ENCODE assay signal across 8 mouse cellular contexts in the genomic region with DNA sequence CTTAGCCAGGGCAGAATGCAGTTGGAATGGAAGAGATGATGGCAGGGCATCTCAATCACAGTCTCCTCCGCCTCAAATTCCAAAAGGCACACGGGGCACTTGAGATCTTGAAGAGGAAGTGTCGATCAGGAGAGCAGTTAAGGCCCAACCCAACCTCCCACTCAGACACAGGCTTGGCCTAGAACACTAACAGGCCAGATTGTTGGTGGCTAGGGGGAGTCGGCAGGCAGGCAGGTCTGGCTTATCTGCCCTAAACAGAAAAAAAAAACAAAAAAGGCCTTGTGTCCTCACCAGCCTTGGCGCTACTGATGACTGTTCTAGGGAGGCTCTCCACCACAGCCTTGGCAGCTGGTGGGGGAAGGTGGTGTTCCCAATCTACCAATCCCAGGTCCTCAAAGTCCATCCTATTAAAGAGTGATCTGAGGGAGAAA. TPM values are rescaled to one million over a fixed set of nuclear protein-coding genes. Genes with fewer than 3 reads are reported as not detected.
A peak's percentile ranks its signal among the peaks of the same experiment; 100 is the strongest.
DNase-seq lines count a peak whose midpoint lies in the region; ATAC-seq lines count a peak whose summit lies in the region.

No protein-coding gene starts in this region.

- 75% methylated on average over 5 of the region's 5 CpGs for WGBS in hindbrain, embryonic 11.5 days

- H3K9ac ChIP-seq in hindbrain, embryonic 11.5 days (ENCODE audit: low read depth, low read length): no peak overlapping the region

- ATAC-seq in hindbrain, embryonic 11.5 days (ENCODE audit: low FRiP score): no peak
- peak; percentile 37 for ATAC-seq in megakaryocyte progenitor cell, adult 5-6 weeks (replicated peaks; ENCODE audit: poor library complexity)

- 0 out of 2 replicates have a peak, but pooled peaks cover 2% of the 10 kb centered on the region for H3K4me1 ChIP-seq in hindbrain, embryonic 11.5 days (replicated peaks; ENCODE audit: control insufficient read depth, insufficient read depth, low read length)

- H3K9me3 ChIP-seq in hindbrain, embryonic 11.5 days (ENCODE audit: control insufficient read depth, low read length): no peaks in the 10 kb centered on the region

- DNase-seq in cerebellum, adult 11-12 months: peak; percentile 28
- no peak for DNase-seq in cerebellum, adult 11 months
- DNase-seq in ZHBTc4 (ENCODE audit: low read depth, low spot score): peak; percentile 79
- DNase-seq in hindbrain, embryonic 11.5 days (ENCODE audit: low spot score): no peak
- DNase-seq in ovary, postnatal 36 days (ENCODE audit: low spot score): no peak
- DNase-seq in frontal cortex, adult 2 months (ENCODE audit: extremely low spot score in 1 of 2, low spot score in 1 of 2): no peak
- DNase-seq in cerebellum, adult 8-10 months: no peak

- peak overlapping the region; percentile 84 for H3K4me2 ChIP-seq in hindbrain, embryonic 11.5 days (replicated peaks; ENCODE audit: low read depth, low read length)

- H3K27me3 ChIP-seq in hindbrain, embryonic 11.5 days (ENCODE audit: control insufficient read depth, insufficient read depth, low read length): no peaks in the 10 kb centered on the region

- H3K4me3 ChIP-seq in hindbrain, embryonic 11.5 days (ENCODE audit: low read depth, low read length): peak overlapping the region; percentile 83; the same call in 1 of the 2 replicates

- no peak overlapping the region for H3K27ac ChIP-seq in hindbrain, embryonic 11.5 days (ENCODE audit: low read depth, low read length)

- no peaks in the 10 kb centered on the region for H3K36me3 ChIP-seq in hindbrain, embryonic 11.5 days (ENCODE audit: control insufficient read depth, insufficient read depth, low read length)

RNA-seq across cellular contexts. Expression of gene Rnf181, which starts 5.6 kb away (rescaled TPM):
- 106 and 111 TPM in 2 replicates for polyA plus RNA-seq in hindbrain, embryonic 11.5 days (2014; fragmentation: Nextera tagmentation; extraction: Ambion mirVana)
- 65.5 and 87.8 TPM in 2 replicates for total RNA-seq in megakaryocyte progenitor cell, adult 5-6 weeks (2015)
- total RNA-seq in megakaryocyte progenitor cell, adult 5-6 weeks (2017): 51.4 and 53.7 TPM in 2 replicates
- polyA plus RNA-seq in frontal cortex, adult 2 months (2012; rRNA removed): 87.6 and 99.4 TPM in 2 replicates

RNA-seq across cellular contexts. Expression of gene Tmem150a, which starts 5.9 kb away (rescaled TPM):
- polyA plus RNA-seq in hindbrain, embryonic 11.5 days (2014; fragmentation: Nextera tagmentation; extraction: Ambion mirVana): 7.0 and 9.2 TPM in 2 replicates
- 1.1 and 1.2 TPM in 2 replicates for total RNA-seq in megakaryocyte progenitor cell, adult 5-6 weeks (2015)
- 0.33 TPM in 1 of 2 replicates, not detected in the other for total RNA-seq in megakaryocyte progenitor cell, adult 5-6 weeks (2017)
- 33.2 and 33.5 TPM in 2 replicates for polyA plus RNA-seq in frontal cortex, adult 2 months (2012; rRNA removed)

RNA-seq across cellular contexts. Expression of gene 0610030E20Rik, which starts 14.0 kb away (rescaled TPM):
- 17.6 and 28.4 TPM in 2 replicates for polyA plus RNA-seq in hindbrain, embryonic 11.5 days (2014; fragmentation: Nextera tagmentation; extraction: Ambion mirVana)
- 30.3 and 31.9 TPM in 2 replicates for total RNA-seq in megakaryocyte progenitor cell, adult 5-6 weeks (2015)
- total RNA-seq in megakaryocyte progenitor cell, adult 5-6 weeks (2017): 23.0 and 24.7 TPM in 2 replicates
- 17.7 and 20.0 TPM in 2 replicates for polyA plus RNA-seq in frontal cortex, adult 2 months (2012; rRNA removed)

RNA-seq across cellular contexts. Expression of gene Usp39, which starts 16.2 kb away (rescaled TPM):
- polyA plus RNA-seq in hindbrain, embryonic 11.5 days (2014; fragmentation: Nextera tagmentation; extraction: Ambion mirVana): 102 and 113 TPM in 2 replicates
- total RNA-seq in megakaryocyte progenitor cell, adult 5-6 weeks (2015): 66.8 and 71.3 TPM in 2 replicates
- total RNA-seq in megakaryocyte progenitor cell, adult 5-6 weeks (2017): 113 and 115 TPM in 2 replicates
- polyA plus RNA-seq in frontal cortex, adult 2 months (2012; rRNA removed): 30.2 and 31.8 TPM in 2 replicates

RNA-seq across cellular contexts. Expression of gene Vamp5, which starts 19.1 kb away (rescaled TPM):
- 13.4 and 13.7 TPM in 2 replicates for polyA plus RNA-seq in hindbrain, embryonic 11.5 days (2014; fragmentation: Nextera tagmentation; extraction: Ambion mirVana)
- total RNA-seq in megakaryocyte progenitor cell, adult 5-6 weeks (2015): 39.1 and 70.3 TPM in 2 replicates
- total RNA-seq in megakaryocyte progenitor cell, adult 5-6 weeks (2017): 13.0 and 34.9 TPM in 2 replicates
- 8.7 and 13.3 TPM in 2 replicates for polyA plus RNA-seq in frontal cortex, adult 2 months (2012; rRNA removed)

Comparison
In these comparisons a context has a peak if more than half of its experiments do, and no peak if none do; other contexts are left out.
1. DNase-seq: peak in cerebellum, adult 11-12 months (single experiment) and ZHBTc4 (single experiment); none in cerebellum, adult 11 months (single experiment), hindbrain, embryonic 11.5 days (single experiment), ovary, postnatal 36 days (single experiment), frontal cortex, adult 2 months (0 of 2) and cerebellum, adult 8-10 months (single experiment).